Mouse (Mus musculus) erythroblast, embryonic 14.5 days (primary cell): ENCODE measurements around the gene Ttll8. TPM values are rescaled to one million over a fixed set of nuclear protein-coding genes. Genes with fewer than 3 reads are reported as not detected.

Experiments used
- H3K27me3 ChIP-seq: 2 replicates; pipeline ENCODE4 v1.6.1; 2012; ENCODE audit warnings: inconsistent platforms; ENCODE audit not compliant: control insufficient read depth
- H3K36me3 ChIP-seq: 2 replicates; pipeline ENCODE4 v1.6.1; 2012; ENCODE audit warnings: mild to moderate bottlenecking, inconsistent platforms; ENCODE audit not compliant: control insufficient read depth
- H3K4me1 ChIP-seq: 2 replicates; pipeline ENCODE4 v1.6.1; 2012; ENCODE audit warnings: inconsistent platforms; ENCODE audit not compliant: control insufficient read depth
- H3K4me3 ChIP-seq: replicated peaks from 2 replicates; pipeline ENCODE3; 2012; ENCODE audit warnings: moderate library complexity, mild to moderate bottlenecking, inconsistent platforms
- H3K9me3 ChIP-seq: 2 replicates; pipeline ENCODE4 v1.6.1; 2012; ENCODE audit warnings: low read length, inconsistent platforms, mixed read lengths; ENCODE audit not compliant: control insufficient read depth
- GATA1 ChIP-seq: IDR thresholded peaks from 2 replicates; pipeline ENCODE4 v1.6.1; 2012; ENCODE audit warnings: low read length, inconsistent platforms, mixed read lengths
- TAL1 ChIP-seq: IDR thresholded peaks from 3 replicates; pipeline ENCODE4 v1.6.1; 2012; ENCODE audit warnings: low read length, inconsistent platforms, mixed read lengths
- polyA plus RNA-seq: library from polyadenylated mRNA; stranded (reverse); fragments of >175 nt; gene quantifications from 2 replicates; pipeline ENCODE4 v1.2.3, GENCODE M21; 2012

Ttll8 gene
- polyA plus RNA-seq, 1 experiment = not detected

GRCm38 (mm10) chr15:88915046-88915445 is 39.2 kb downstream of the Ttll8 start:
- H3K36me3 ChIP-seq = no peaks in the 10 kb centered on the region
- no peaks in the 10 kb centered on the region for H3K4me1 ChIP-seq
- H3K9me3 ChIP-seq = no peaks in the 10 kb centered on the region
- no peaks in the 10 kb centered on the region for H3K27me3 ChIP-seq
- no peak overlapping the region for H3K4me3 ChIP-seq
- no peak for TF ChIP-seq TAL1
- TF ChIP-seq GATA1 = no peak

- H3K4me1 ChIP-seq = no peaks in the 10 kb centered on the region
- H3K36me3 ChIP-seq = no peaks in the 10 kb centered on the region
- no peaks in the 10 kb centered on the region for H3K27me3 ChIP-seq
- no peaks in the 10 kb centered on the region for H3K9me3 ChIP-seq
- no peak overlapping the region for H3K4me3 ChIP-seq
- no peak for TF ChIP-seq TAL1
- no peak for TF ChIP-seq GATA1
These were observed 47.9 kb downstream of the Ttll8 start for GRCm38 (mm10) chr15:88906347-88906746.

GRCm38 (mm10) chr15:88904056-88904811 is 50.0 kb downstream of the Ttll8 start:
- no peak for TF ChIP-seq TAL1
- TF ChIP-seq GATA1 = no peak
- Histone ChIP-seq H3K4me3 (no peak overlapping the region), H3K4me1 (no peaks in the 10 kb centered on the region), H3K9me3 (no peaks in the 10 kb centered on the region), H3K36me3 (no peaks in the 10 kb centered on the region), H3K27me3 (no peaks in the 10 kb centered on the region)

- Histone ChIP-seq H3K27me3 (no peaks in the 10 kb centered on the region), H3K9me3 (no peaks in the 10 kb centered on the region), H3K36me3 (no peaks in the 10 kb centered on the region), H3K4me3 (no peak overlapping the region), H3K4me1 (no peaks in the 10 kb centered on the region)
- TF ChIP-seq GATA1 (no peak), TAL1 (no peak)
These were observed 51.1 kb downstream of the Ttll8 start for GRCm38 (mm10) chr15:88903086-88903485.

- H3K27me3 ChIP-seq = no peaks in the 10 kb centered on the region
- no peaks in the 10 kb centered on the region for H3K9me3 ChIP-seq
- H3K4me3 ChIP-seq = no peak overlapping the region
- no peaks in the 10 kb centered on the region for H3K4me1 ChIP-seq
- H3K36me3 ChIP-seq = no peaks in the 10 kb centered on the region
- TF ChIP-seq GATA1 (no peak), TAL1 (no peak)
These were observed 51.9 kb downstream of the Ttll8 start for GRCm38 (mm10) chr15:88902200-88902875.

- TF ChIP-seq TAL1 (no peak), GATA1 (no peak)
- Histone ChIP-seq H3K36me3 (no peaks in the 10 kb centered on the region), H3K27me3 (no peaks in the 10 kb centered on the region; the same call in 1 of the 2 replicates), H3K9me3 (no peaks in the 10 kb centered on the region), H3K4me1 (peaks cover 2% of the 10 kb centered on the region), H3K4me3 (no peak overlapping the region)
These were observed 57.8 kb downstream of the Ttll8 start for GRCm38 (mm10) chr15:88896341-88896980.

GRCm38 (mm10) chr15:88895891-88896290 is 58.3 kb downstream of the Ttll8 start:
- Histone ChIP-seq H3K9me3 (no peaks in the 10 kb centered on the region), H3K27me3 (peaks cover 4% of the 10 kb centered on the region), H3K36me3 (no peaks in the 10 kb centered on the region), H3K4me3 (no peak overlapping the region), H3K4me1 (peaks cover 7% of the 10 kb centered on the region)
- TF ChIP-seq TAL1 (no peak), GATA1 (no peak)

- Histone ChIP-seq H3K27me3 (peaks cover 9% of the 10 kb centered on the region), H3K36me3 (no peaks in the 10 kb centered on the region), H3K9me3 (no peaks in the 10 kb centered on the region), H3K4me3 (no peak overlapping the region), H3K4me1 (peaks cover 13% of the 10 kb centered on the region)
- TF ChIP-seq TAL1 = no peak
- no peak for TF ChIP-seq GATA1
These were observed 59.1 kb downstream of the Ttll8 start for GRCm38 (mm10) chr15:88895119-88895518.

- Histone ChIP-seq H3K36me3 (no peaks in the 10 kb centered on the region), H3K4me3 (no peak overlapping the region), H3K9me3 (no peaks in the 10 kb centered on the region), H3K27me3 (peaks cover 9% of the 10 kb centered on the region), H3K4me1 (peaks cover 13% of the 10 kb centered on the region)
- TF ChIP-seq GATA1 (no peak), TAL1 (no peak)
These were observed 61.3 kb downstream of the Ttll8 start for GRCm38 (mm10) chr15:88892876-88893275.
